Comparison of ENCODE assay signal across 8 mouse cellular contexts in genomic region chr12:24681286-24682023, GRCm38 (mm10). TPM values are rescaled to one million over a fixed set of nuclear protein-coding genes. Genes with fewer than 3 reads are reported as not detected.
DNase-seq lines count a peak whose midpoint lies in the region; ATAC-seq and TF ChIP-seq lines count a peak whose summit lies in the region.

Cys1 (minus strand) TSS chr12:24681813.

- H3K4me3 ChIP-seq in testis, adult 2 months (ENCODE audit: control insufficient read depth, low read depth, low read length) = peak within 1 kb of the TSS; percentile 67
- H3K4me3 ChIP-seq in intestine, postnatal 0 days (ENCODE audit: low read depth, low read length) = peak within 1 kb of the TSS; percentile 50
- H3K4me3 ChIP-seq in liver, embryonic 15.5 days (replicated peaks) = peak within 1 kb of the TSS; percentile 52
- peak within 1 kb of the TSS; percentile 56 for H3K4me3 ChIP-seq in neural tube, embryonic 12.5 days

- WGBS in intestine, postnatal 0 days = 4% methylated on average over 20 of the region's 20 CpGs
- WGBS in liver, embryonic 15.5 days (ENCODE audit: insufficient replicate concordance) = 2% methylated on average over 20 of the region's 20 CpGs
- WGBS in neural tube, embryonic 12.5 days = 3% methylated on average over 20 of the region's 20 CpGs

- H3K4me2 ChIP-seq in intestine, postnatal 0 days (replicated peaks; ENCODE audit: low read depth) = peak within 1 kb of the TSS; percentile 95
- H3K4me2 ChIP-seq in liver, embryonic 15.5 days = peak within 1 kb of the TSS; percentile 63
- peak within 1 kb of the TSS; percentile 80 for H3K4me2 ChIP-seq in neural tube, embryonic 12.5 days (replicated peaks)

- ATAC-seq in intestine, postnatal 0 days = peak; percentile 52; the same call in 1 of the 2 replicates
- ATAC-seq in liver, embryonic 15.5 days (ENCODE audit: insufficient read depth) = no peak
- ATAC-seq in neural tube, embryonic 12.5 days (ENCODE audit: low FRiP score, low read depth) = peak; percentile 52; the same call in 1 of the 2 replicates

- intact Hi-C loops in gastrocnemius, postnatal 36 days (cut with DNase I) = loop anchor here (5.0 kb wide), 1 partner anchor 74 kb away; no protein-coding TSS in a partner anchor

- DNase-seq in testis, postnatal 10 days (ENCODE audit: low spot score) = no peak
- peak; percentile 26 to 45 for DNase-seq in gastrocnemius, postnatal 36 days
- no peak for DNase-seq in frontal cortex, postnatal 36 days (ENCODE audit: low spot score in 2 of 2)
- no peak for DNase-seq in cerebellum, adult 8-10 months

- H3K9me3 ChIP-seq in intestine, postnatal 0 days (ENCODE audit: control insufficient read depth) = no peaks in the 10 kb centered on the region
- no peaks in the 10 kb centered on the region for H3K9me3 ChIP-seq in liver, embryonic 15.5 days (replicated peaks)
- no peaks in the 10 kb centered on the region for H3K9me3 ChIP-seq in neural tube, embryonic 12.5 days

- 0 out of 2 replicates have a peak within 1 kb of the TSS, but pooled peaks have one; percentile 7 for H3K27ac ChIP-seq in testis, adult 2 months (ENCODE audit: control insufficient read depth, insufficient read depth, low read depth, low read length)
- peak within 1 kb of the TSS; percentile 11; the same call in 1 of the 2 replicates for H3K27ac ChIP-seq in intestine, postnatal 0 days (ENCODE audit: low read depth, low read length)
- no peak within 1 kb of the TSS for H3K27ac ChIP-seq in liver, embryonic 15.5 days (replicated peaks)
- H3K27ac ChIP-seq in neural tube, embryonic 12.5 days = no peak within 1 kb of the TSS

- TF ChIP-seq POLR2A in testis, adult 2 months (IDR thresholded peaks at IDR 0.05; ENCODE audit: control insufficient read depth, low read depth, low read length) = no peak

- TF ChIP-seq CTCF in testis, adult 2 months (IDR thresholded peaks at IDR 0.05; ENCODE audit: control insufficient read depth, insufficient read depth, insufficient replicate concordance, low read depth, low read length) = no peak
- TF ChIP-seq CTCF in intestine, postnatal 0 days (IDR thresholded peaks at IDR 0.05; ENCODE audit: low read depth) = no peak

- H3K4me1 ChIP-seq in testis, adult 2 months (ENCODE audit: control insufficient read depth, insufficient read depth, low read length) = peaks cover 18% of the 10 kb centered on the region
- H3K4me1 ChIP-seq in intestine, postnatal 0 days (replicated peaks; ENCODE audit: control insufficient read depth, insufficient read depth, low read length) = no peaks in the 10 kb centered on the region
- H3K4me1 ChIP-seq in liver, embryonic 15.5 days (replicated peaks) = peaks cover 31% of the 10 kb centered on the region
- H3K4me1 ChIP-seq in neural tube, embryonic 12.5 days = peaks cover 15% of the 10 kb centered on the region

- no peaks in the 10 kb centered on the region for H3K36me3 ChIP-seq in testis, adult 2 months (ENCODE audit: control insufficient read depth, insufficient read depth, low read length)
- H3K36me3 ChIP-seq in intestine, postnatal 0 days (ENCODE audit: control insufficient read depth, insufficient read depth) = no peaks in the 10 kb centered on the region
- no peaks in the 10 kb centered on the region for H3K36me3 ChIP-seq in liver, embryonic 15.5 days (replicated peaks)
- H3K36me3 ChIP-seq in neural tube, embryonic 12.5 days = no peaks in the 10 kb centered on the region

- no peaks in the 10 kb centered on the region for H3K27me3 ChIP-seq in testis, adult 2 months (ENCODE audit: control insufficient read depth, insufficient read depth, low read length)
- no peaks in the 10 kb centered on the region; the same call in 1 of the 2 replicates for H3K27me3 ChIP-seq in intestine, postnatal 0 days (replicated peaks; ENCODE audit: control insufficient read depth, insufficient read depth, low read length)
- peaks cover 67% of the 10 kb centered on the region for H3K27me3 ChIP-seq in liver, embryonic 15.5 days
- peaks cover 44% of the 10 kb centered on the region for H3K27me3 ChIP-seq in neural tube, embryonic 12.5 days (replicated peaks)

- peak within 1 kb of the TSS; percentile 54 for H3K9ac ChIP-seq in intestine, postnatal 0 days (ENCODE audit: low read depth, low read length)
- H3K9ac ChIP-seq in liver, embryonic 15.5 days = peak within 1 kb of the TSS; percentile 37; the same call in 1 of the 2 replicates
- peak within 1 kb of the TSS; percentile 64 for H3K9ac ChIP-seq in neural tube, embryonic 12.5 days

RNA-seq across cellular contexts. Expression of gene Cys1, which starts in this region (rescaled TPM):
- 1.2 and 1.7 TPM in 2 replicates for polyA plus RNA-seq in testis, adult 2 months (2012; rRNA removed)
- 1 to 10 TPM; 3.4 to 3.7 TPM for total RNA-seq in gastrocnemius, postnatal 36 days (2021)
- 1.3 and 1.7 TPM in 2 replicates for polyA plus RNA-seq in intestine, postnatal 0 days (2015; fragmentation: Nextera tagmentation; extraction: Ambion mirVana)
- 0.61 and 0.76 TPM in 2 replicates for polyA plus RNA-seq in liver, embryonic 15.5 days (2015; fragmentation: Nextera tagmentation; extraction: Ambion mirVana)
- 1.1 and 1.3 TPM in 2 replicates for polyA plus RNA-seq in neural tube, embryonic 12.5 days (2016; fragmentation: Nextera tagmentation; extraction: Ambion mirVana)

Comparison
In these comparisons a context has a peak if more than half of its experiments do, and no peak if none do; other contexts are left out.
1. H3K27ac ChIP-seq: peak in testis, adult 2 months (single experiment) and intestine, postnatal 0 days (single experiment); none in liver, embryonic 15.5 days (single experiment) and neural tube, embryonic 12.5 days (single experiment).
2. DNase-seq: peak in gastrocnemius, postnatal 36 days (2 of 2); none in testis, postnatal 10 days (single experiment), frontal cortex, postnatal 36 days (0 of 2) and cerebellum, adult 8-10 months (single experiment).
3. Peak in every context shown above with its lines, with median percentiles within 50 percentile points of each other: H3K4me3 ChIP-seq, H3K4me2 ChIP-seq and H3K9ac ChIP-seq.